Mouse (Mus musculus): ENCODE data around the gene Grm8. TPM values are rescaled to one million over a fixed set of nuclear protein-coding genes. Genes with fewer than 3 reads are reported as not detected.

Grm8 gene
- total and polyA plus RNA-seq, 3 experiments = 0.42 to 0.52 TPM; not detected in 1

- no peak for DNase-seq (ENCODE audit: low read depth, low spot score)
- no peaks in the 10 kb centered on the region for H3K36me3 ChIP-seq (ENCODE audit: control insufficient read depth in 1 of 2, insufficient read depth in 2 of 2, low read length in 2 of 2)
- no peak overlapping the region for H3K4me3 ChIP-seq (ENCODE audit: control insufficient read depth in 1 of 2, insufficient read depth in 1 of 2, low read depth in 2 of 2, low read length in 2 of 2)
- no peaks in the 10 kb centered on the region for H3K9me3 ChIP-seq (replicated peaks; ENCODE audit: insufficient read depth, low read length)
- no peaks in the 10 kb centered on the region for H3K79me2 ChIP-seq (ENCODE audit: control insufficient read depth, insufficient read depth, low read length, poor library complexity)
- no peak overlapping the region for H3K9ac ChIP-seq (ENCODE audit: control insufficient read depth, low read depth, low read length, poor library complexity, severe bottlenecking)
- no peaks in the 10 kb centered on the region for H3K4me1 ChIP-seq (ENCODE audit: control insufficient read depth in 1 of 2, insufficient read depth in 2 of 2, low read length in 2 of 2)
- H3K27ac ChIP-seq (ENCODE audit: control insufficient read depth, low read depth, low read length) = no peak overlapping the region
- no peaks in the 10 kb centered on the region; a peak in 1 of 4 replicates for H3K27me3 ChIP-seq (ENCODE audit: control insufficient read depth in 1 of 2, insufficient read depth in 2 of 2, low read length in 2 of 2)
- TF ChIP-seq POLR2AphosphoS2 (IDR thresholded peaks at IDR 0.05; ENCODE audit: low read length) (no peak), RCOR1 (IDR thresholded peaks at IDR 0.05; ENCODE audit: low read depth, low read length) (no peak), MYC (IDR thresholded peaks at IDR 0.05; ENCODE audit: low read depth, low read length) (no peak), RAD21 (IDR thresholded peaks at IDR 0.05; ENCODE audit: low read depth, low read length) (no peak), POLR2A (IDR thresholded peaks at IDR 0.05; ENCODE audit: control insufficient read depth in 1 of 2, insufficient read depth in 1 of 2, low read depth in 1 of 2, low read length in 2 of 2, poor library complexity in 1 of 2) (no peak), ZC3H11A (IDR thresholded peaks at IDR 0.05; ENCODE audit: low read depth, low read length) (no peak), MAX (IDR thresholded peaks at IDR 0.05; ENCODE audit: low read length) (no peak), MAFK (IDR thresholded peaks at IDR 0.05; ENCODE audit: borderline replicate concordance, low read depth, low read length) (no peak), CHD1 (IDR thresholded peaks at IDR 0.05; ENCODE audit: low read depth, low read length) (no peak), USF1 (IDR thresholded peaks at IDR 0.05; ENCODE audit: low read depth, low read length) (no peak), BHLHE40 (IDR thresholded peaks at IDR 0.05; ENCODE audit: borderline replicate concordance, low read depth, low read length) (no peak), ZMIZ1 (IDR thresholded peaks at IDR 0.05; ENCODE audit: low read depth, low read length) (no peak)
These were observed 345.4 kb downstream of the Grm8 start for GRCm38 (mm10) chr6:27789566-27789965.

GRCm38 (mm10) chr6:27789151-27789550 lies 345.8 kb downstream of the Grm8 start:
- TF ChIP-seq TCF12 (IDR thresholded peaks at IDR 0.05; ENCODE audit: low read depth, low read length) (no peak), UBTF (IDR thresholded peaks at IDR 0.05; ENCODE audit: borderline replicate concordance, insufficient read depth, low read depth, low read length) (no peak), ZNF384 (IDR thresholded peaks at IDR 0.05; ENCODE audit: low read depth, low read length) (no peak), POLR2AphosphoS5 (IDR thresholded peaks at IDR 0.05; ENCODE audit: borderline replicate concordance, low read depth, low read length) (no peak), ZMIZ1 (IDR thresholded peaks at IDR 0.05; ENCODE audit: low read depth, low read length) (no peak), RAD21 (IDR thresholded peaks at IDR 0.05; ENCODE audit: low read depth, low read length) (no peak), TBP (IDR thresholded peaks at IDR 0.05; ENCODE audit: low read depth, low read length) (no peak), POLR2A (IDR thresholded peaks at IDR 0.05; ENCODE audit: control insufficient read depth in 1 of 2, insufficient read depth in 1 of 2, low read depth in 1 of 2, low read length in 2 of 2, poor library complexity in 1 of 2) (no peak)
- Histone ChIP-seq H3K27me3 (ENCODE audit: control insufficient read depth in 1 of 2, insufficient read depth in 2 of 2, low read length in 2 of 2) (no peaks in the 10 kb centered on the region; a peak in 1 of 4 replicates), H3K27ac (ENCODE audit: control insufficient read depth, low read depth, low read length) (no peak overlapping the region), H3K9ac (ENCODE audit: control insufficient read depth, low read depth, low read length, poor library complexity, severe bottlenecking) (no peak overlapping the region), H3K36me3 (ENCODE audit: control insufficient read depth in 1 of 2, insufficient read depth in 2 of 2, low read length in 2 of 2) (no peaks in the 10 kb centered on the region), H3K4me1 (ENCODE audit: control insufficient read depth in 1 of 2, insufficient read depth in 2 of 2, low read length in 2 of 2) (no peaks in the 10 kb centered on the region), H3K79me2 (ENCODE audit: control insufficient read depth, insufficient read depth, low read length, poor library complexity) (no peaks in the 10 kb centered on the region), H3K4me3 (ENCODE audit: control insufficient read depth in 1 of 2, insufficient read depth in 1 of 2, low read depth in 2 of 2, low read length in 2 of 2) (no peak overlapping the region), H3K9me3 (replicated peaks; ENCODE audit: insufficient read depth, low read length) (no peaks in the 10 kb centered on the region)
- DNase-seq (ENCODE audit: low read depth, low spot score) = no peak

All from MEL (cell line).